Comparison of ENCODE assay signal across 8 mouse cellular contexts in the genomic region with DNA sequence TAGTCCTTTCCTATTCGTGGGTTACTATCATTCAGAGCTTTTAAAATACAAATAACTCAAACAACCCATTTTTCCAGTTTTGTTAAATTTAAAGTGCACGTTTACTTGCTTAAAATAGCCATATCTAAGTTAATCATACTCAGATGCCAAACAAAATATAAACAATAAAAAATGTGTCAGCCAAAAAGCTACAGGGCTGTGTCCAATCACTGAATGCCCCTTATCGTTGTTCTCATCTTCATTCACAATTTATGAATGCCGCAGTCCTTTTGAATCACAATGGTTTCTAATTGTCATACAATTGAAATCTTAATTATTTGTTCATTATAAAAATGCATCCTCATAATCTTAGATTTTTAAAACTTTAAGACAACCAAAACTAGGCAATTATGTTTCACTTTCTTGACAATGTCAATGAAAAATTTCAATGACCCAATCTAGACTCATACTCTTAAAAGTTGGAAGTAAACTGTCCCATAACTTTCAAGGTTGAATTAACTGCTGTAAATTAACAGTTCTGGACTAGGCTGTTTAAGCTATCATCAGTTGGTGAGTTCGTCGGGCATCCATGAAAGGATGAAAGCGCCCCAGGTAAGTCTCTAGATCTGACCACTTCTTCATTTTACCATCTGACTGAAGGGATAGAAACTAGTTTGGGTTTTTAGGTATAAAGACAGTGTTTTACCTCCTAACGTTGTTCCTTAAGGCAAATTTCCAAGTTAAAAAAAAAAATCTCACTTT.
DNase-seq lines count a peak whose midpoint lies in the region; ATAC-seq and TF ChIP-seq lines count a peak whose summit lies in the region.

No protein-coding gene starts in this region.

- H3K9me3 ChIP-seq in kidney, embryonic 16.5 days (ENCODE audit: low read length): no peaks in the 10 kb centered on the region
- no peaks in the 10 kb centered on the region for H3K9me3 ChIP-seq in embryonic facial prominence, embryonic 13.5 days
- no peaks in the 10 kb centered on the region for H3K9me3 ChIP-seq in hindbrain, postnatal 0 days (ENCODE audit: low read length)
- H3K9me3 ChIP-seq in midbrain, embryonic 16.5 days (replicated peaks; ENCODE audit: control insufficient read depth, low read length, poor library complexity, severe bottlenecking): no peaks in the 10 kb centered on the region

- DNase-seq in kidney, adult 8-10 months: no peak
- no peak for DNase-seq in hindbrain, postnatal 0 days (ENCODE audit: low spot score)
- no peak for DNase-seq in thymus, adult 2 months
- no peak for DNase-seq in thymus, postnatal 10 days (ENCODE audit: low spot score in 2 of 2)
- DNase-seq in adipocyte (ENCODE audit: low spot score): no peak

- TF ChIP-seq CTCF in hindbrain, postnatal 0 days (IDR thresholded peaks at IDR 0.05; ENCODE audit: low read depth): no peak
- no peak for TF ChIP-seq CTCF in thymus, adult 2 months (IDR thresholded peaks at IDR 0.05; ENCODE audit: borderline replicate concordance, control insufficient read depth, extremely low read depth, insufficient read depth, low read length, poor library complexity)

- peak overlapping the region; percentile 85 for H3K4me3 ChIP-seq in kidney, embryonic 16.5 days (ENCODE audit: low read length)
- peak overlapping the region; percentile 97 for H3K4me3 ChIP-seq in embryonic facial prominence, embryonic 13.5 days
- peak overlapping the region; percentile 81 for H3K4me3 ChIP-seq in hindbrain, postnatal 0 days (ENCODE audit: low read length)
- H3K4me3 ChIP-seq in midbrain, embryonic 16.5 days (ENCODE audit: low read depth, low read length): peak overlapping the region; percentile 71
- H3K4me3 ChIP-seq in thymus, adult 2 months (ENCODE audit: control insufficient read depth, insufficient read depth, low read length): no peak overlapping the region

- no peak for TF ChIP-seq POLR2A in thymus, adult 2 months (IDR thresholded peaks at IDR 0.05; ENCODE audit: control insufficient read depth, extremely low read depth, insufficient read depth, low read length, poor library complexity)

- H3K27ac ChIP-seq in kidney, embryonic 16.5 days (ENCODE audit: low read length): peak overlapping the region; percentile 43; the same call in 1 of the 2 replicates
- peak overlapping the region; percentile 100 for H3K27ac ChIP-seq in embryonic facial prominence, embryonic 13.5 days
- peak overlapping the region; percentile 98 for H3K27ac ChIP-seq in hindbrain, postnatal 0 days
- peak overlapping the region; percentile 65; the same call in 1 of the 2 replicates for H3K27ac ChIP-seq in midbrain, embryonic 16.5 days (ENCODE audit: low read length)
- no peak overlapping the region for H3K27ac ChIP-seq in thymus, adult 2 months (ENCODE audit: control insufficient read depth, insufficient read depth, low read length)

- H3K4me2 ChIP-seq in kidney, embryonic 16.5 days (replicated peaks; ENCODE audit: low read depth, low read length): peak overlapping the region; percentile 97
- H3K4me2 ChIP-seq in embryonic facial prominence, embryonic 13.5 days: peak overlapping the region; percentile 89
- H3K4me2 ChIP-seq in hindbrain, postnatal 0 days (ENCODE audit: low read depth, low read length): peak overlapping the region; percentile 74
- peak overlapping the region; percentile 99 for H3K4me2 ChIP-seq in midbrain, embryonic 16.5 days (ENCODE audit: low read length)

- no peaks in the 10 kb centered on the region for H3K36me3 ChIP-seq in kidney, embryonic 16.5 days (ENCODE audit: insufficient read depth, low read length)
- peaks cover 1% of the 10 kb centered on the region for H3K36me3 ChIP-seq in embryonic facial prominence, embryonic 13.5 days
- H3K36me3 ChIP-seq in hindbrain, postnatal 0 days (ENCODE audit: insufficient read depth, low read length): no peaks in the 10 kb centered on the region
- H3K36me3 ChIP-seq in midbrain, embryonic 16.5 days (ENCODE audit: control insufficient read depth, insufficient read depth, low read length): no peaks in the 10 kb centered on the region
- H3K36me3 ChIP-seq in thymus, adult 2 months (ENCODE audit: control insufficient read depth, insufficient read depth, low read length): no peaks in the 10 kb centered on the region

- no peak for ATAC-seq in kidney, embryonic 16.5 days (ENCODE audit: low FRiP score, low TSS enrichment)
- ATAC-seq in embryonic facial prominence, embryonic 13.5 days (ENCODE audit: insufficient number of reproducible peaks, insufficient read depth, low FRiP score, low TSS enrichment, low read depth): no peak
- no peak for ATAC-seq in hindbrain, postnatal 0 days
- no peak for ATAC-seq in midbrain, embryonic 16.5 days

- peaks cover 17% of the 10 kb centered on the region; the same call in 1 of the 2 replicates for H3K27me3 ChIP-seq in kidney, embryonic 16.5 days (ENCODE audit: insufficient read depth, low read length)
- H3K27me3 ChIP-seq in embryonic facial prominence, embryonic 13.5 days: no peaks in the 10 kb centered on the region
- no peaks in the 10 kb centered on the region for H3K27me3 ChIP-seq in hindbrain, postnatal 0 days (ENCODE audit: insufficient read depth, low read length)
- no peaks in the 10 kb centered on the region for H3K27me3 ChIP-seq in midbrain, embryonic 16.5 days (ENCODE audit: control insufficient read depth, insufficient read depth, low read depth, low read length)
- H3K27me3 ChIP-seq in thymus, adult 2 months (ENCODE audit: control insufficient read depth, insufficient read depth, low read length): peaks cover 16% of the 10 kb centered on the region; the same call in 1 of the 2 replicates

- WGBS in kidney, embryonic 16.5 days: 22% methylated on average over 8 of the region's 8 CpGs
- 11% methylated on average over 8 of the region's 8 CpGs for WGBS in embryonic facial prominence, embryonic 13.5 days
- 15% methylated on average over 8 of the region's 8 CpGs for WGBS in hindbrain, postnatal 0 days
- WGBS in midbrain, embryonic 16.5 days: 19% methylated on average over 8 of the region's 8 CpGs
- WGBS in thymus, adult 2 months: 48% methylated on average over 8 of the region's 8 CpGs

- H3K4me1 ChIP-seq in kidney, embryonic 16.5 days (ENCODE audit: insufficient read depth, low read length): peaks cover 31% of the 10 kb centered on the region
- H3K4me1 ChIP-seq in embryonic facial prominence, embryonic 13.5 days: peaks cover 40% of the 10 kb centered on the region
- no peaks in the 10 kb centered on the region for H3K4me1 ChIP-seq in hindbrain, postnatal 0 days (ENCODE audit: insufficient read depth, low read length)
- peaks cover 14% of the 10 kb centered on the region for H3K4me1 ChIP-seq in midbrain, embryonic 16.5 days (ENCODE audit: control insufficient read depth, insufficient read depth, low read length)
- no peaks in the 10 kb centered on the region for H3K4me1 ChIP-seq in thymus, adult 2 months (replicated peaks; ENCODE audit: control insufficient read depth, insufficient read depth, low read length)

- peak overlapping the region; percentile 63 for H3K9ac ChIP-seq in kidney, embryonic 16.5 days (replicated peaks; ENCODE audit: low read length)
- peak overlapping the region; percentile 100 for H3K9ac ChIP-seq in embryonic facial prominence, embryonic 13.5 days
- H3K9ac ChIP-seq in hindbrain, postnatal 0 days (replicated peaks; ENCODE audit: low read length): peak overlapping the region; percentile 99
- peak overlapping the region; percentile 75; the same call in 1 of the 2 replicates for H3K9ac ChIP-seq in midbrain, embryonic 16.5 days (ENCODE audit: low read depth, low read length)
